Mouse (Mus musculus) myocyte (in vitro differentiated cells): ENCODE data around the gene Dlx3. TPM values are rescaled to one million over a fixed set of nuclear protein-coding genes. Genes with fewer than 3 reads are reported as not detected.

ENCODE experiments used
- H3K27me3 ChIP-seq: one replicate; pipeline ENCODE4 v1.6.1; 2011; ENCODE audit not compliant: control insufficient read depth, insufficient read depth, insufficient read length
- H3K36me3 ChIP-seq: one replicate; pipeline ENCODE4 v1.6.1; 2011; ENCODE audit not compliant: control insufficient read depth, insufficient read depth
- H3K4me2 ChIP-seq: one replicate; pipeline ENCODE4 v1.6.1; 2011; ENCODE audit warnings: low read depth, control low read depth
- H3K4me3 ChIP-seq: one replicate; pipeline ENCODE4 v1.5.1; 2011; ENCODE audit warnings: mild to moderate bottlenecking, control low read depth, moderate library complexity
- H3K79me2 ChIP-seq: one replicate; pipeline ENCODE4 v1.6.1; 2011; ENCODE audit not compliant: control insufficient read depth, insufficient read depth
- H3ac ChIP-seq: one replicate; pipeline ENCODE4 v1.6.1; 2011; ENCODE audit not compliant: control insufficient read depth, insufficient read length
- CEBPB ChIP-seq: IDR thresholded peaks from 2 replicates; pipeline ENCODE4 v1.6.1; 2011; ENCODE audit warnings: mild to moderate bottlenecking, moderate library complexity; ENCODE audit not compliant: poor library complexity, insufficient read depth, severe bottlenecking
- E2F4 ChIP-seq: IDR thresholded peaks from one replicate; pipeline ENCODE4 v1.6.1; 2011; ENCODE audit warnings: mild to moderate bottlenecking, control low read depth, moderate library complexity; ENCODE audit not compliant: insufficient read depth
- MAX ChIP-seq: IDR thresholded peaks from one replicate; pipeline ENCODE4 v1.6.1; 2011; ENCODE audit warnings: low read depth, mild to moderate bottlenecking, control low read depth
- MYOD1 ChIP-seq, 3 experiments: IDR thresholded peaks; one replicate each; pipeline ENCODE4 v1.6.1; 2011; ENCODE audit warnings: control low read depth in 2 of 3, low read depth in 2 of 3, mild to moderate bottlenecking in 2 of 3, moderate library complexity in 1 of 3; ENCODE audit not compliant: insufficient read length in 2 of 3, control insufficient read depth in 1 of 3
- MYOG ChIP-seq, 3 experiments: IDR thresholded peaks; one replicate each; pipeline ENCODE4 v1.6.1; 2011; ENCODE audit warnings: control low read depth in 2 of 3, low read depth in 2 of 3, mild to moderate bottlenecking in 2 of 3; ENCODE audit not compliant: insufficient read length in 2 of 3, control insufficient read depth in 1 of 3, insufficient read depth in 1 of 3
- POLR2A ChIP-seq: IDR thresholded peaks from one replicate; pipeline ENCODE4 v1.6.1; 2011; ENCODE audit warnings: low read depth, mild to moderate bottlenecking, control low read depth, moderate library complexity; ENCODE audit not compliant: insufficient read length
- POLR2AphosphoS2 ChIP-seq: IDR thresholded peaks from one replicate; pipeline ENCODE4 v1.6.1; 2011; ENCODE audit warnings: low read depth, control low read depth; ENCODE audit not compliant: insufficient read length
- REST ChIP-seq: IDR thresholded peaks from one replicate; pipeline ENCODE4 v1.6.1; 2011; ENCODE audit warnings: mild to moderate bottlenecking, control low read depth, moderate library complexity; ENCODE audit not compliant: insufficient read depth, insufficient read length
- SRF ChIP-seq: IDR thresholded peaks from one replicate; pipeline ENCODE4 v1.6.1; 2011; ENCODE audit warnings: low read depth; ENCODE audit not compliant: control insufficient read depth, insufficient read length
- TCF12 ChIP-seq: IDR thresholded peaks from one replicate; pipeline ENCODE4 v1.6.1; 2011; ENCODE audit warnings: mild to moderate bottlenecking, control low read depth; ENCODE audit not compliant: poor library complexity, insufficient read depth, severe bottlenecking
- TCF3 ChIP-seq: IDR thresholded peaks from one replicate; pipeline ENCODE4 v1.6.1; 2011; ENCODE audit warnings: low read depth, control low read depth; ENCODE audit not compliant: insufficient read length
- USF1 ChIP-seq: IDR thresholded peaks from one replicate; pipeline ENCODE4 v1.6.1; 2011; ENCODE audit warnings: low read depth, mild to moderate bottlenecking, control low read depth, moderate library complexity
- polyA plus RNA-seq: library from polyadenylated mRNA; unstranded; fragments of >200 nt; fragmentation: generic; extraction: Trizol; gene quantifications from one replicate; pipeline ENCODE4 v1.2.1, GENCODE M21; 2012; ENCODE audit warnings: missing spikeins

Dlx3 gene
- polyA plus RNA-seq, 1 experiment: 6.3 TPM

DNA sequence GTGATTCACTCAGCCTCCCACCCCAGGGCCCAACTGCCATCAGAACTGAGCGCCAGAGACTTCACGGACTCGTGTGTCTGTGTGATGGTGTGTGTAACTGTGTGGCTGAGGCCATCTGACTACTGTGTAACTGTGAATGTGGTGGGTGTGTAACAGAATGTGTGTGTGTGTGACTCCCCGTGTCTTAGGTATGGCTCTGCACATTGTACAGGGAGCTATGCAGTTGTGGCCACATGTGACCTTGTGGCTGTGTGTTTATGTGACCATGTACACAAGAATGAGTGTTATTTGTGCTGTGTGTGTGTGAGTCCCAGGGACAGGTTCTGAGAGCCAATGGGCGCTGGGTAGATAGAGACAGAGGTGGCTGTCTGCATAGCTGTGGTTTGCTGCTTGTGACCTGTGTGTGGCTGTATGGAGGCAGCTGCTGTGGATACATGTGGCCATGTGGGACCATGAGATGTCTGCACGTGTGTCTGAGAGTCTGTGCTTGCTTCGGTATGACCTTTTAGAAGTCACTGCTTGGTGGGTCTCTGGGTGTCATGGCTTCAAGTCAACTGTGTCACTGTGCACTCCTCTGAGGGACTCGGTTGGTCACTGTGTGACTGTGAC lies 39.9 kb downstream of the Dlx3 start:
- Histone ChIP-seq H3K36me3 (no peaks in the 10 kb centered on the region), H3K27me3 (no peaks in the 10 kb centered on the region), H3ac (no peak overlapping the region), H3K4me3 (no peak overlapping the region), H3K4me2 (peak overlapping the region; percentile 70), H3K79me2 (no peaks in the 10 kb centered on the region)
- TF ChIP-seq USF1 (peak; percentile 14), E2F4 (no peak), CEBPB (no peak), TCF3 (peak; percentile 55), MYOG (IDR thresholded peaks at IDR 0.05; ENCODE audit: control insufficient read depth in 1 of 3, insufficient read depth in 1 of 3, insufficient read length in 2 of 3, low read depth in 2 of 3) (peak; percentile 12 to 90 (median 54)), TCF12 (peak; percentile 48), SRF (peak; percentile 41), POLR2A (peak; percentile 52), MAX (no peak), REST (no peak), MYOD1 (IDR thresholded peaks at IDR 0.05; ENCODE audit: control insufficient read depth in 1 of 3, insufficient read length in 2 of 3, low read depth in 2 of 3) (peak in 2 of 3 experiments; percentile 36 to 85)

GRCm38 (mm10) chr11:95160693-95161092 lies 40.8 kb downstream of the Dlx3 start:
- Histone ChIP-seq H3K4me3 (no peak overlapping the region), H3ac (no peak overlapping the region), H3K36me3 (no peaks in the 10 kb centered on the region), H3K27me3 (no peaks in the 10 kb centered on the region), H3K4me2 (peak overlapping the region; percentile 70), H3K79me2 (no peaks in the 10 kb centered on the region)
- TF ChIP-seq POLR2A (no peak), CEBPB (no peak), SRF (no peak), TCF3 (no peak), POLR2AphosphoS2 (no peak), REST (no peak), MAX (no peak), MYOG (IDR thresholded peaks at IDR 0.05; ENCODE audit: control insufficient read depth in 1 of 3, insufficient read depth in 1 of 3, insufficient read length in 2 of 3, low read depth in 2 of 3) (no peak), TCF12 (no peak), MYOD1 (IDR thresholded peaks at IDR 0.05; ENCODE audit: control insufficient read depth in 1 of 3, insufficient read length in 2 of 3, low read depth in 2 of 3) (no peak), E2F4 (no peak), USF1 (no peak)

DNA sequence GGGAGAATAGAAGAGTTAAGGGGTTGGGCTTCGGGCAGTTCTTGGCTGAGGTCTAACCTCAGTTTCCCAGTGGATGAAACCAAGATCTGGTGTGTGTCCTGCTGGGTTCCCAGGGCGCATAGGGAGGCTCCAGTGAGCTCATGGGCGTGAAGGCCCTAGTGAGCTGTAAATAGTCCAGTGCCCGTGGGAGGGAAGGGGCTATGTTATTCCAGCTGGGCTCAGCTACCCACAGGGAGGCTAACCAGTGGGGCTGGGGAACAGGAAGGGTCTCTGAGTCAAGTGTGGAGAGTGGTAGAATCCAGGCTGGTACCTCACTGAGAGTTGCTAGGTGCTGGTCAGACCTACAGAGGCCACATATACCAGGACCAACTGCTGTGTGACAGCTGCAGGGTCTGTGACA lies 41.8 kb downstream of the Dlx3 start:
- TF ChIP-seq USF1: no peak
- no peak for TF ChIP-seq POLR2A
- TF ChIP-seq MYOD1 (IDR thresholded peaks at IDR 0.05; ENCODE audit: control insufficient read depth in 1 of 3, insufficient read length in 2 of 3, low read depth in 2 of 3): peak in 1 of 3 experiments; percentile 51
- H3K27me3 ChIP-seq: no peaks in the 10 kb centered on the region
- H3K36me3 ChIP-seq: no peaks in the 10 kb centered on the region

GRCm38 (mm10) chr11:95165857-95166256 lies 45.9 kb downstream of the Dlx3 start:
- Histone ChIP-seq H3K4me2 (peak overlapping the region; percentile 54), H3K79me2 (no peaks in the 10 kb centered on the region), H3K27me3 (no peaks in the 10 kb centered on the region), H3K4me3 (no peak overlapping the region), H3K36me3 (no peaks in the 10 kb centered on the region), H3ac (no peak overlapping the region)
- TF ChIP-seq POLR2A: peak; percentile 18
- TF ChIP-seq USF1: no peak
- peak in 2 of 3 experiments; percentile 69 to 93 for TF ChIP-seq MYOD1 (IDR thresholded peaks at IDR 0.05; ENCODE audit: control insufficient read depth in 1 of 3, insufficient read length in 2 of 3, low read depth in 2 of 3)
- TF ChIP-seq CEBPB: no peak
- peak; percentile 51 for TF ChIP-seq TCF3
- no peak for TF ChIP-seq MAX
- TF ChIP-seq E2F4: no peak
- no peak for TF ChIP-seq SRF
- peak; percentile 15 to 91 (median 59) for TF ChIP-seq MYOG (IDR thresholded peaks at IDR 0.05; ENCODE audit: control insufficient read depth in 1 of 3, insufficient read depth in 1 of 3, insufficient read length in 2 of 3, low read depth in 2 of 3)
- peak; percentile 33 for TF ChIP-seq TCF12

More for the DNA sequence above, 41.8 kb downstream of the Dlx3 start:
- no peaks in the 10 kb centered on the region for H3K79me2 ChIP-seq
- no peak overlapping the region for H3K4me3 ChIP-seq
- H3ac ChIP-seq: no peak overlapping the region
- H3K4me2 ChIP-seq: no peak overlapping the region

Other genes with a start within 250 kb of the Dlx3 start
- 206 TPM for gene Col1a1, start 183.9 kb upstream of the Dlx3 start, polyA plus RNA-seq
- 0.37 TPM for gene Hils1, start 152.5 kb upstream of the Dlx3 start, polyA plus RNA-seq
- 303 TPM for gene Sgca, start 143.8 kb upstream of the Dlx3 start, polyA plus RNA-seq
- gene Ppp1r9b, start 129.1 kb upstream of the Dlx3 start, polyA plus RNA-seq: 42.4 TPM
- 14.4 TPM for gene Samd14, start 110.2 kb upstream of the Dlx3 start, polyA plus RNA-seq
- 33.3 TPM for gene Pdk2, start 78.8 kb upstream of the Dlx3 start, polyA plus RNA-seq
- gene Itga3, start 43.3 kb upstream of the Dlx3 start, polyA plus RNA-seq: 19.9 TPM
- 0.49 TPM for gene Dlx4, start 26.1 kb downstream of the Dlx3 start, polyA plus RNA-seq
- gene Tac4, start 141.4 kb downstream of the Dlx3 start, polyA plus RNA-seq: 8.3 TPM
- gene Kat7, start 190.1 kb downstream of the Dlx3 start, polyA plus RNA-seq: 52.2 TPM
- gene Fam117a, start 216.9 kb downstream of the Dlx3 start, polyA plus RNA-seq: 9.7 TPM